Mouse (Mus musculus) heart, postnatal 0 days (tissue): ENCODE results near the gene Shank3.

Experiments used
- CTCF ChIP-seq: IDR thresholded peaks from 2 replicates; pipeline ENCODE4 v1.5.1; 2016; ENCODE audit warnings: antibody characterized with exemption, control low read depth, low read depth
- EP300 ChIP-seq: IDR thresholded peaks from 2 replicates; pipeline ENCODE4 v1.6.1; 2016; ENCODE audit warnings: antibody characterized with exemption, low read depth

GRCm38 (mm10) chr15:89526776-89527325, 27.4 kb downstream of the Shank3 start:
- TF ChIP-seq CTCF (no peak), EP300 (no peak)
